Mouse (Mus musculus) CH12.LX (cell line): Measurements from ENCODE around the gene Dnmbp. TPM values are rescaled to one million over a fixed set of nuclear protein-coding genes. Genes with fewer than 3 reads are reported as not detected.

Source experiments
- DNase-seq: peaks from one replicate; pipeline ENCODE4 v3.0.0-alpha.2; 2013; ENCODE audit errors: extremely low read depth
- H3K27ac ChIP-seq: 2 replicates; pipeline ENCODE4 v1.5.1; 2012; ENCODE audit warnings: low read depth, mild to moderate bottlenecking, control low read depth, moderate library complexity; ENCODE audit not compliant: insufficient read depth
- H3K27me3 ChIP-seq: replicated peaks from 2 replicates; pipeline ENCODE3; 2012; ENCODE audit warnings: inconsistent platforms
- H3K36me3 ChIP-seq, 2 experiments: replicated peaks in 1 of 2; 2 replicates each; pipeline versions ENCODE3 to v1.6.1; 2012; ENCODE audit warnings: inconsistent platforms in 1 of 2, low read length in 1 of 2, mild to moderate bottlenecking in 1 of 2, mixed read lengths in 1 of 2, moderate library complexity in 1 of 2; ENCODE audit not compliant: control insufficient read depth in 1 of 2, insufficient read depth in 1 of 2
- H3K4me1 ChIP-seq, 2 experiments: 2 replicates each; pipeline ENCODE4 v1.6.1; 2012; ENCODE audit warnings: inconsistent platforms in 1 of 2, moderate library complexity in 1 of 2; ENCODE audit not compliant: insufficient read depth in 2 of 2, control insufficient read depth in 1 of 2
- H3K4me2 ChIP-seq: 2 replicates; pipeline ENCODE4 v1.6.1; 2012; ENCODE audit warnings: low read depth, mild to moderate bottlenecking, control low read depth; ENCODE audit not compliant: poor library complexity, insufficient read depth, severe bottlenecking
- H3K4me3 ChIP-seq, 3 experiments: fragments of 150-350 bp in 1 of 3; sonication (generic) in 1 of 3; replicated peaks in 1 of 3; 2 replicates each; pipeline versions ENCODE3 to v1.5.1; 2011 to 2012; ENCODE audit warnings: low read depth in 2 of 3, low read length in 2 of 3, mild to moderate bottlenecking in 2 of 3, moderate library complexity in 2 of 3, control low read depth in 1 of 3, improper control_type of control experiment in 1 of 3, inconsistent platforms in 1 of 3, mixed read lengths in 1 of 3; ENCODE audit not compliant: poor library complexity in 1 of 3
- H3K79me2 ChIP-seq: replicated peaks from 2 replicates; pipeline ENCODE4 v1.6.1; 2012; ENCODE audit warnings: mild to moderate bottlenecking, moderate library complexity; ENCODE audit not compliant: control insufficient read depth, poor library complexity, insufficient read depth, severe bottlenecking; ENCODE audit errors: extremely low read depth
- H3K9ac ChIP-seq: 2 replicates; pipeline ENCODE4 v1.6.1; 2012; ENCODE audit warnings: low read depth, mild to moderate bottlenecking, control low read depth, moderate library complexity; ENCODE audit not compliant: insufficient read depth
- H3K9me3 ChIP-seq: replicated peaks from 2 replicates; pipeline ENCODE3; 2012; ENCODE audit warnings: low read length, inconsistent platforms, mixed read lengths
- BHLHE40 ChIP-seq: IDR thresholded peaks from 2 replicates; pipeline ENCODE4 v1.6.1; 2011; ENCODE audit warnings: mild to moderate bottlenecking, low read depth, low read length, improper control_type of control experiment
- CTCF ChIP-seq, 2 experiments: IDR thresholded peaks in 1 of 2; conservative IDR thresholded peaks in 1 of 2; 2 replicates each; pipeline ENCODE4 v1.5.1; 2011 to 2012; ENCODE audit warnings: low read depth in 2 of 2, low read length in 2 of 2, improper control_type of control experiment in 1 of 2, inconsistent platforms in 1 of 2, mild to moderate bottlenecking in 1 of 2, moderate library complexity in 1 of 2
- ELF1 ChIP-seq: IDR thresholded peaks from 2 replicates; pipeline ENCODE4 v1.6.1; 2014; ENCODE audit warnings: low read depth, mild to moderate bottlenecking, inconsistent platforms, low read length, improper control_type of control experiment
- MXI1 ChIP-seq: IDR thresholded peaks from 2 replicates; pipeline ENCODE4 v1.6.1; 2011; ENCODE audit warnings: mild to moderate bottlenecking, low read depth, low read length, improper control_type of control experiment
- NELFE ChIP-seq: IDR thresholded peaks from 2 replicates; pipeline ENCODE4 v1.6.1; 2011; ENCODE audit warnings: low read depth, low read length, improper control_type of control experiment
- SMC3 ChIP-seq: IDR thresholded peaks from 2 replicates; pipeline ENCODE4 v1.6.1; 2011; ENCODE audit warnings: low read depth, low read length, improper control_type of control experiment
- TCF12 ChIP-seq: IDR thresholded peaks from 2 replicates; pipeline ENCODE4 v1.6.1; 2014; ENCODE audit warnings: low read depth, mild to moderate bottlenecking, inconsistent platforms, low read length, improper control_type of control experiment
- UBTF ChIP-seq: IDR thresholded peaks from 2 replicates; pipeline ENCODE4 v1.6.1; 2012; ENCODE audit warnings: low read depth, mild to moderate bottlenecking, inconsistent platforms, low read length, improper control_type of control experiment, moderate library complexity
- USF1 ChIP-seq: IDR thresholded peaks from 2 replicates; pipeline ENCODE4 v1.6.1; 2014; ENCODE audit warnings: low read depth, mild to moderate bottlenecking, inconsistent platforms, low read length, improper control_type of control experiment
- ZC3H11A ChIP-seq: IDR thresholded peaks from 2 replicates; pipeline ENCODE4 v1.6.1; 2012; ENCODE audit warnings: low read depth, mild to moderate bottlenecking, inconsistent platforms, low read length, improper control_type of control experiment
- dilution Hi-C: fragments of 300-500 bp; cut with MboI; formaldehyde crosslinking; loops from 2 replicates; pipeline ENCODE4 v1.14.3; 2020; ENCODE audit warnings: low sequenced_read_pairs; ENCODE audit not compliant: extremely low pct_unique_long_range_greater_than_20kb, extremely low pct_ligation_motif_present
- in situ Hi-C: fragments of 300-500 bp; cut with MboI; formaldehyde crosslinking; loops from 3 replicates; pipeline ENCODE4 v1.14.3; 2019; ENCODE audit warnings: low sequenced_read_pairs, low pct_ligation_motif_present, low pct_unique_long_range_greater_than_20kb, mixed read lengths
- polyA plus RNA-seq: library from polyadenylated mRNA; unstranded; fragments of >175 nt; gene quantifications from 2 replicates; pipeline ENCODE4 v1.2.1, GENCODE M21; 2012; ENCODE audit warnings: low read depth; ENCODE audit not compliant: insufficient read length
- total RNA-seq, 2 experiments: library from RNA; depleted of rRNA; stranded (reverse); fragments of 300-350 nt in 1 of 2; fragments of >200 nt in 1 of 2; gene quantifications; 2 replicates each; pipeline ENCODE4 v1.2.3; 2012 to 2014

Dnmbp gene
- total and polyA plus RNA-seq, 3 experiments, result 1.8 to 5.4 (median 2.3) TPM

- Histone ChIP-seq H3K9me3 (peaks cover 3% of the 10 kb centered on the region), H3K79me2 (no peaks in the 10 kb centered on the region), H3K9ac (no peak overlapping the region), H3K4me2 (no peak overlapping the region), H3K4me3 (no peak overlapping the region), H3K27me3 (no peaks in the 10 kb centered on the region), H3K4me1 (peaks cover 0 to 42% of the 10 kb centered on the region in 2 experiments; a peak in 2 of 4 replicates), H3K36me3 (peaks cover 0 to 2% of the 10 kb centered on the region in 2 experiments), H3K27ac (no peak overlapping the region)
- no peak for DNase-seq
- dilution Hi-C loops (no loop called here), in situ Hi-C loops (no loop called here)
- no peak for TF ChIP-seq SMC3
- no peak for TF ChIP-seq NELFE
- TF ChIP-seq USF1, result no peak
- no peak for TF ChIP-seq MXI1
- TF ChIP-seq CTCF (conservative IDR thresholded peaks at IDR 0.05 in 1 of 2, IDR thresholded peaks at IDR 0.05 in 1 of 2; ENCODE audit: low read depth in 2 of 2, low read length in 2 of 2), result no peak
- no peak for TF ChIP-seq BHLHE40
- TF ChIP-seq TCF12, result no peak
- no peak for TF ChIP-seq ELF1
These were observed 59.6 kb downstream of the Dnmbp start for GRCm38 (mm10) chr19:43880420-43880819.

GRCm38 (mm10) chr19:43879401-43880212, 60.4 kb downstream of the Dnmbp start:
- TF ChIP-seq UBTF, result no peak
- TF ChIP-seq, all 38 proteins: peak for 0
- H3K4me1 ChIP-seq, result peaks cover 0 to 34% of the 10 kb centered on the region in 2 experiments; a peak in 2 of 4 replicates
- peaks cover 3% of the 10 kb centered on the region for H3K9me3 ChIP-seq
- H3K4me2 ChIP-seq, result no peak overlapping the region
- H3K9ac ChIP-seq, result no peak overlapping the region
- dilution Hi-C loops, result no loop called here
- H3K4me3 ChIP-seq, result no peak overlapping the region
- H3K27ac ChIP-seq, result no peak overlapping the region
- H3K27me3 ChIP-seq, result no peaks in the 10 kb centered on the region
- in situ Hi-C loops, result no loop called here
- H3K36me3 ChIP-seq, result peaks cover 0 to 6% of the 10 kb centered on the region in 2 experiments
- DNase-seq, result no peak
- no peaks in the 10 kb centered on the region for H3K79me2 ChIP-seq

- no peak overlapping the region for H3K27ac ChIP-seq
- H3K4me1 ChIP-seq, result peaks cover 0 to 34% of the 10 kb centered on the region in 2 experiments; a peak in 2 of 4 replicates
- no peaks in the 10 kb centered on the region for H3K79me2 ChIP-seq
- H3K4me2 ChIP-seq, result no peak overlapping the region
- no peak for TF ChIP-seq NELFE
- no peak for TF ChIP-seq ELF1
- no peak for TF ChIP-seq ZC3H11A
- in situ Hi-C loops (no loop called here), dilution Hi-C loops (no loop called here)
- H3K36me3 ChIP-seq, result peaks cover 0 to 14% of the 10 kb centered on the region in 2 experiments
- H3K27me3 ChIP-seq, result no peaks in the 10 kb centered on the region
- DNase-seq, result no peak
- H3K9me3 ChIP-seq, result peaks cover 3% of the 10 kb centered on the region
- H3K9ac ChIP-seq, result no peak overlapping the region
- H3K4me3 ChIP-seq, result no peak overlapping the region
These were observed 61.6 kb downstream of the Dnmbp start for GRCm38 (mm10) chr19:43878111-43879092.
